Mouse (Mus musculus) embryonic facial prominence, embryonic 10.5 days (tissue): ENCODE results near the gene Gm17124. TPM values are rescaled to one million over a fixed set of nuclear protein-coding genes. Genes with fewer than 3 reads are reported as not detected.
"Not testable (repeated sequence)": the region's sequence is repeated elsewhere in the genome, so short reads cannot be mapped to it uniquely, and the experiment has no call there.

ENCODE experiments used
- DNase-seq: peaks from one replicate; pipeline ENCODE4 v3.0.0-alpha.2; 2017; ENCODE audit warnings: low spot score
- H3K27ac ChIP-seq: fragments of 300-500 bp; sonication (generic); replicated peaks from 2 replicates; pipeline ENCODE4 v1.5.1; 2016; ENCODE audit warnings: mild to moderate bottlenecking
- H3K27me3 ChIP-seq: fragments of 300-500 bp; sonication (generic); replicated peaks from 2 replicates; pipeline ENCODE4 v1.6.1; 2016; ENCODE audit warnings: low read depth, mild to moderate bottlenecking; ENCODE audit not compliant: poor library complexity, severe bottlenecking
- H3K36me3 ChIP-seq: fragments of 300-500 bp; sonication (generic); replicated peaks from 2 replicates; pipeline ENCODE4 v1.6.1; 2016; ENCODE audit warnings: mild to moderate bottlenecking, moderate library complexity
- H3K4me1 ChIP-seq: fragments of 300-500 bp; sonication (generic); 2 replicates; pipeline ENCODE4 v1.6.1; 2016
- H3K4me3 ChIP-seq: fragments of 300-500 bp; sonication (generic); 2 replicates; pipeline ENCODE4 v1.5.1; 2016; ENCODE audit warnings: mild to moderate bottlenecking, moderate library complexity
- H3K9me3 ChIP-seq: fragments of 300-500 bp; sonication (generic); 2 replicates; pipeline ENCODE4 v1.6.1; 2016; ENCODE audit warnings: mild to moderate bottlenecking
- WGBS: fragments of 180-500 bp; shearing (Covaris S2); methylation state at CpG from one replicate; pipeline ENCODE4 v1.1.7; 2016; 5-methylcytosine and 5-hydroxymethylcytosine counted together
- microRNA-seq: library from miRNA; unstranded; fragments of <30 nt; microRNA quantifications from one replicate; pipeline ENCODE4, GENCODE M21; 2017
- polyA plus RNA-seq: library from polyadenylated mRNA; unstranded; fragments of >200 nt; fragmentation: Nextera tagmentation; extraction: Ambion mirVana; gene quantifications from 2 replicates; pipeline ENCODE4 v1.2.1, GENCODE M21; 2016

Gene Gm17124
- polyA plus RNA-seq, result not detected in 2 replicates

- not testable (repeated sequence) for H3K27ac ChIP-seq, H3K4me3 ChIP-seq, H3K27me3 ChIP-seq, H3K36me3 ChIP-seq, H3K9me3 ChIP-seq, DNase-seq, H3K4me1 ChIP-seq
- WGBS, result no CpG with 5 or more reads among the region's 3 CpGs
Measured at GRCm38 (mm10) chr14:42599782-42600181, at the start of gene Gm17124. TSS of gene Gm17124 (minus strand) at chr14:42599882.

DNA sequence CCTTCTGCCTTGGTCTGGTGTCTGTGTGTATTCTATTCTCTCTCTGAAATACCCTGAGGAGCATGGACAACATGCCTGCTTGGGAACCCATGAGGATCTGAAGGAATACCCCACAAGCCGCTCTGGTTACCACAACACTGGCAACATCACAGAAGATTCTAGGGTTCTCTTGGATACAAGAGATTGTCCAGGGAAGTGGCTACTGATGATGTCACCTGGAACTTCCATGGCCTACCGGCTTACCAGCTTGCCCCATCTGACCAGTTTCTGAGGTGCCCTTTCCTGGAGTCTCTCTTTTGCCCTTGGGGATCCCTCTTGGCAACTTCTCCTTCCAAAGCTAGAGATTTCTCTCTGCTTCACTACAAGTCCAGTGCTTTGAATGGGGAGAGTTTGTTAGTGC is 42.1 kb upstream of the Gm17124 start, which contains the start of gene Gm3633:
Gene Gm3633, minus strand, starts transcription at position 101 of the 400 bp plus-strand sequence.
- DNase-seq, H3K4me3 ChIP-seq, H3K27me3 ChIP-seq, H3K36me3 ChIP-seq, H3K9me3 ChIP-seq, H3K4me1 ChIP-seq, H3K27ac ChIP-seq: not testable (repeated sequence)
- WGBS, result 89% methylated on average over 1 of the region's 2 CpGs

Small RNAs within 50 kb of the gene (microRNA-seq; reads per million reads assigned to microRNA genes)
- gene Gm23620 (not detected), gene Gm25228 (not detected)

Other genes starting within 250 kb of the Gm17124 start
- not detected in 2 replicates for gene Gm8005, start 160.2 kb downstream of the Gm17124 start, polyA plus RNA-seq
- gene Gm8011, start 136.0 kb downstream of the Gm17124 start, polyA plus RNA-seq, result not detected in 2 replicates
- not detected in 2 replicates for gene Gm8020, start 97.5 kb downstream of the Gm17124 start, polyA plus RNA-seq
- not detected in 2 replicates for gene Gm8024, start 75.6 kb downstream of the Gm17124 start, polyA plus RNA-seq
- not detected in 2 replicates for gene Gm3633, start 42.0 kb upstream of the Gm17124 start, polyA plus RNA-seq
- gene Gm10378, start 56.1 kb upstream of the Gm17124 start, polyA plus RNA-seq, result not detected in 2 replicates
- not detected in 2 replicates for gene Gm3015, start 168.9 kb upstream of the Gm17124 start, polyA plus RNA-seq
- gene Gm10377, start 198.1 kb upstream of the Gm17124 start, polyA plus RNA-seq, result not detected in 2 replicates